Mouse (Mus musculus): ENCODE results near the gene Epn2.

The Epn2 gene

DNA sequence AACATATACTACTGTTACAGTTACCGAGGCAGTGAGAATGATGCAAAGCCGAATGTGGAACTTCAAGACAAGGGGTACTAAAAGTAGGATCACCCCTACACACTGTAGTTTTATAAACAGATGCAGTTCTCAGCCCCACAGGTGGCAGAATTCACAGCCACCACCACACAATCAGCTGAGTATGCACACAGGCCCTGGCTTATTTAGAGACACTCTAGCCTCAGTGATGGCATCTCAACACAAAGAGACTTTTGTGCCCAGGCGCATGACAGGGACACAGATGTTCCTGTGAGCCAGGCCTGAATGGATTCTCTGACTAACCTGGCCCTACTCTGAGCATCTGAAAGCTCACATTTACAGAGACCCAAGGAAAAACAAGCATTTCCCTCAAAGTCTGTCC lies 42.1 kb downstream of the Epn2 start:
- no peak for DNase-seq (ENCODE audit: low spot score)

DNA sequence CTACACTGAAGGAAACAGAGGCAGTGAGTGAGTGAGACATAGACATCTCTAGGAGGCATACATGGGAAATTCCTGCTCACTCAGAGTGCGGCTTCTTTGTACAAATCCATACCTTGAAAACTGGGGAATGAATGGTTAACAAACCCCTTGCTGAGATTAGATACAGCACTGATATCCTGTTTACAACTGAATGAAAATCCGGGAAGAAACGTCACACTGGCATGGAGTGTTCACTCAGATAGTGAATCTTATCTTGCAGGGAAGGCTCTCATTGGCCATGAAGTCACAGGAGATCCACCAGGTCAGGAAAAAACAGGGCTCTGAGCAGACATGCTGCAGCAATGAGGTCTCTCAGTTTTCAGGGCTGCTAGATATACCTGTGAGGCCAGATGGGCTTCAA lies 42.5 kb downstream of the Epn2 start:
- no peak for DNase-seq (ENCODE audit: low spot score)

- DNase-seq (ENCODE audit: low spot score) = no peak
Observed at GRCm38 (mm10) chr11:61535530-61535929, 44.0 kb downstream of the Epn2 start.

- DNase-seq (ENCODE audit: low spot score) = peak; percentile 15
Observed at GRCm38 (mm10) chr11:61533571-61533970, 45.9 kb downstream of the Epn2 start.

- no peak for DNase-seq (ENCODE audit: low spot score)
Observed at GRCm38 (mm10) chr11:61532820-61533219, 46.7 kb downstream of the Epn2 start.

DNA sequence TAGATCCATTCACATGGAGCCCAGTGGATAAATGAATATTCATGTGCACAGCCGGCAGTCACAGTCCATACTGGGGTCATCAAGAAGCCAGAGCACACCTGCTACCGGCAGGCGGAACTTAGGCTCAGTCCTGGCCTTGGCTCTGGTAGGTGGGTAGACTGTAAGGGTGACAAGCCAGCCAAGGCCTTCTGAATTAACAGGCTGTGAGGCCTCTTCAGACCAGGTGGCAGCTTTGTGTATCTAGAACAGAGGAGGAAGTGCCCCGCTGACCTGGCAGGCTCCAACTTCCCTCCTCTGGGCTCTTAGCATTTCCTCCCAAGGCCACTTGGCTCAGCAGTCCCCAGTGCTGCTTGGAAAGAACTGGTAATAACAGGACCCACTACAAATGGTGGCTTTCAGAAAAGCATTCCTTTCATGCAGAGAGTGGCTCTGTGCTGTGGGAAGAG lies 50.2 kb downstream of the Epn2 start:
- peak; percentile 10 for DNase-seq (ENCODE audit: low spot score)

- DNase-seq (ENCODE audit: low spot score) = no peak
Observed at GRCm38 (mm10) chr11:61526872-61527271, 52.6 kb downstream of the Epn2 start.

GRCm38 (mm10) chr11:61519484-61520107 lies 59.9 kb downstream of the Epn2 start:
- DNase-seq (ENCODE audit: low spot score) = no peak

GRCm38 (mm10) chr11:61518871-61519270 lies 60.6 kb downstream of the Epn2 start:
- no peak for DNase-seq (ENCODE audit: low spot score)

DNA sequence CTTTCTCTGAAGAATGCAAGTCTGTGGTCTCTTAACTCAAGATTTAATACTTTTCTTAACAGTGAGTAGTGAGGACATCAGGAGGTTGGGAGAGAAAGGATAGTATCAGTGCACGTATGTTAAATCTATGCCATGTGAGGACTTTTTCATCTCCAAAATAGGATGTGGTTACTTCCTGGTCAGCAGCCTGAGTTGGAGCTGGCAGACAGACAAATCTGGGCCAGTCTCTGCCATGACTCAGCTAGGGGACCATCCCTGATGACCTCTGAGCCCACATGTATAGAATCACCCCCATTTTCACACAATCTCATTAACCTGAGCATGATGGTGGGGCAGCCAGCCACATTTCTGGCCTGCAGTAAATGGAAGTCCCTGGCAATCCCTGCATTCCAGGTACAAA lies 61.5 kb downstream of the Epn2 start:
- DNase-seq (ENCODE audit: low spot score) = no peak

GRCm38 (mm10) chr11:61514953-61515352 lies 64.5 kb downstream of the Epn2 start:
- DNase-seq (ENCODE audit: low spot score) = peak; percentile 72

- DNase-seq (ENCODE audit: low spot score) = peak; percentile 99
Observed at GRCm38 (mm10) chr11:61504713-61505257, 74.7 kb downstream of the Epn2 start, which contains the start of gene B9d1. B9d1 (plus strand) TSS chr11:61505144.

GRCm38 (mm10) chr11:61503933-61504332 lies 75.6 kb downstream of the Epn2 start:
- no peak for DNase-seq (ENCODE audit: low spot score)

DNA sequence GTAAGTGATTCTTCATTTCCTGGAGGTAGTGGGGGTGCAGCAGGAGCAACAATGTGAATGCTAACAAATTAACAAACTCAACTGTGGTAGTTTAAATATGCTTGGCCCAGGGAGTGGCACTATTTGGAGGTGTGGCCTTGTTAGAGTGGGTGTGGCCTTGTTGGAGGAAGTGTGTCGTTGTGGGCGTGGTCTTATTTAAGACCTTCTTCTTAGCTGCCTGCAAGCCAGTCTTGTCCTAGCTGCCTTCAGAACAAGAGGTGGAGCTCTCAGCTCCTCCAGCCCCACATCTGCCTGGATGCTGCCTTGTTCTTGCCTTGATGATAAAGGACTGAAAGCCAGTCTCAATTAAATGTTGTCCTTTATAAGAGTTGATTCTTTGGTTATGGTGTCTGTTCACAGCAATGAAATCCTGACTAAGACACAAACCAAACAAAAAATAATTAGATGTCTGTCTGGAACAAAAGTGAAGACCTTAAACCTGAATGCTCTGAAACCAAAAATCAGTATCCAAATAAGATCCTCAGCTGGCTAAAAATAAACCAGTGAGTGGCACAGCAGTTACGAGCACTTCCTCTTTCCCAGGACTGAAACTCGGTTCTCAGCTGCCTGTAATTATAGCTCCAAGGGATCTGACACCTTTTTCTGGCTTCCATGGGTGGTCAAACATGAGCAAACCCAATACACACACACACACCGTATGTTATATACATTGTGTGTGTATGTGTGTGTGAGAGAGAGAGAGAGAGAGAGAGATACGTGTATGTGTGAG lies 80.6 kb downstream of the Epn2 start:
- DNase-seq (ENCODE audit: low spot score) = no peak

- DNase-seq (ENCODE audit: low spot score) = no peak
Observed at GRCm38 (mm10) chr11:61497490-61497889, 82.0 kb downstream of the Epn2 start.

DNA sequence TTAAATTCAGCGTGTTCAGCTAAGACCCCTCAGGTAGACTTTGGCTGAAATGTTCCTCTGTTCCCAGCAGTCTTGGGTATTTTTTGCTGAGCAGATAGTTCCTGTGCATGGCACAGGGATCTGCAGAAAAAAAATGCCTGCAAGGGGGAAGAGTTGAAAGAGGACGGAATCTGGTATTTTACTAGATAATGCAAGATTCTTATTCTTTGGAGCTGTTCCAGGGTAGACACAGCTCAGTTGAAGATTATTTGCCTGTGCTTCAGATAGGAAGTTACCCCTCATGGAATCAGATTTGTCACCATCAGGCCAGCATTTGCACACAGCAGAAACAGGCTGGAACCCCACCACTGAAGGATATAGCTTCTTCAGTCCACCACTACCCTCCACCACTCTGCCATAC lies 84.0 kb downstream of the Epn2 start:
- DNase-seq (ENCODE audit: low spot score) = no peak

GRCm38 (mm10) chr11:61494129-61494997 lies 85.1 kb downstream of the Epn2 start, which contains the start of gene Mapk7:
Mapk7 (minus strand) TSS chr11:61494406.
- DNase-seq (ENCODE audit: low spot score) = peak; percentile 99

DNA sequence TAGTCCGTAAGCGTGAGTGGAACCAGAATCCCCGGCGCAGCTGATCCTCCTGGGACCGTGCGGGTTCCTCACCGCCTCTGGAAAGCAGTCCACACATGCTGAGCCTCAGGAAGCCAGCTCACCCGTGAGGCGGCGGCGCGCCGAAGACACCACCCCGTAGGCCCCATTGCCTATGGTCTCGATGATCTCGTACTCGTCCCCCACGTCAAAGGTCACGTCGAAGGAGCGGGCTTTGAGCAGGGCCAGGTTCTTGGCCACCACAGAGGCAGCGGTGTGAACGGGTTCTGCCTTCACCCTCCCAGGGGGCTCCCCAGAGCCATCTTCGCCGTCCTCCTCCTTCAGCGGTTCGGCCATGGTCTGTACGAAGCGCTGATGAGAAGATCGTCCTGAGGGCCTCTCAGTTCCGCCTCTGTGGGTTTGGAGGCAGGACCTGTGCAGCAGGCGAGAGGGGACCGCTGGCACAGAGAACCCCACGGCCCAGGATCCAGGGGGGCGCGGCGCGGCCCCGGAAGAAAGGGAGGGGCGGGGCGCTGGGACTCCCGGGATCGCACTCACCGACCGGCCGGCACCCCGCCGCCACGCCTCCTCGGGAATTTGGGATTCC lies 85.9 kb downstream of the Epn2 start:
- DNase-seq (ENCODE audit: low spot score) = no peak

- DNase-seq (ENCODE audit: low spot score) = no peak
Observed at GRCm38 (mm10) chr11:61492749-61493401, 86.6 kb downstream of the Epn2 start.

GRCm38 (mm10) chr11:61490944-61491520 lies 88.5 kb downstream of the Epn2 start:
- DNase-seq (ENCODE audit: low spot score) = no peak

- no peak for DNase-seq (ENCODE audit: low spot score)
Observed at GRCm38 (mm10) chr11:61489874-61490273, 89.6 kb downstream of the Epn2 start.

All from embryo, embryonic 10.5 days (tissue).